Mouse (Mus musculus) olfactory bulb, adult 2 months (tissue): ENCODE data around the gene Cadm2.

Experiments
- CTCF ChIP-seq: fragments of 200-500 bp; IDR thresholded peaks from 2 replicates; pipeline ENCODE4 v1.5.1; 2012; ENCODE audit warnings: low read depth, mild to moderate bottlenecking, low read length, moderate library complexity; ENCODE audit not compliant: insufficient read depth
- POLR2A ChIP-seq: fragments of 200-500 bp; IDR thresholded peaks from 2 replicates; pipeline ENCODE4 v1.6.1; 2012; ENCODE audit warnings: mild to moderate bottlenecking, low read depth, low read length, moderate library complexity; ENCODE audit not compliant: insufficient read depth

GRCm38 (mm10) chr16:67410926-67411325 lies 209.8 kb downstream of the Cadm2 start:
- TF ChIP-seq CTCF (no peak), POLR2A (no peak)
